Mouse (Mus musculus) forebrain, embryonic 11.5 days (tissue): ENCODE measurements around the gene Cyp3a25. TPM values are rescaled to one million over a fixed set of nuclear protein-coding genes. Genes with fewer than 3 reads are reported as not detected.
"Not testable (repeated sequence)": the region's sequence is repeated elsewhere in the genome, so short reads cannot be mapped to it uniquely, and the experiment has no call there.

Experiments used
- ATAC-seq: fragments of 200-750 bp; cut with Nextera tagmentation; replicated peaks from 2 replicates; pipeline ENCODE4 v1.8.0; 2017; ENCODE audit warnings: moderate TSS enrichment; ENCODE audit not compliant: low FRiP score
- DNase-seq: peaks from one replicate; pipeline ENCODE4 v3.0.0-alpha.2; 2017; ENCODE audit warnings: low spot score
- H3K27ac ChIP-seq: fragments of 300-500 bp; sonication (generic); 2 replicates; pipeline ENCODE4 v1.5.1; 2014; ENCODE audit warnings: low read depth, low read length
- H3K27me3 ChIP-seq: fragments of 300-500 bp; sonication (generic); 2 replicates; pipeline ENCODE4 v1.6.1; 2014; ENCODE audit warnings: mild to moderate bottlenecking, low read length, mixed read lengths; ENCODE audit not compliant: control insufficient read depth, insufficient read depth
- H3K36me3 ChIP-seq: fragments of 300-500 bp; sonication (generic); 2 replicates; pipeline ENCODE4 v1.6.1; 2014; ENCODE audit warnings: mild to moderate bottlenecking, low read length, moderate library complexity, mixed read lengths; ENCODE audit not compliant: control insufficient read depth, insufficient read depth
- H3K4me1 ChIP-seq: fragments of 300-500 bp; sonication (generic); replicated peaks from 2 replicates; pipeline ENCODE4 v1.6.1; 2014; ENCODE audit warnings: low read length, mixed read lengths; ENCODE audit not compliant: control insufficient read depth, insufficient read depth
- H3K4me2 ChIP-seq: fragments of 300-500 bp; sonication (generic); 2 replicates; pipeline ENCODE4 v1.6.1; 2014; ENCODE audit warnings: low read depth, mild to moderate bottlenecking, low read length, moderate library complexity, mixed read lengths; ENCODE audit not compliant: severe bottlenecking
- H3K4me3 ChIP-seq: fragments of 300-500 bp; sonication (generic); 2 replicates; pipeline ENCODE4 v1.5.1; 2014; ENCODE audit warnings: low read depth, low read length
- H3K9ac ChIP-seq: fragments of 300-500 bp; sonication (generic); 2 replicates; pipeline ENCODE4 v1.6.1; 2014; ENCODE audit warnings: low read length
- H3K9me3 ChIP-seq: fragments of 300-500 bp; sonication (generic); 2 replicates; pipeline ENCODE4 v1.6.1; 2016; ENCODE audit warnings: low read length, mixed read lengths; ENCODE audit not compliant: control insufficient read depth
- WGBS: fragments of 180-500 bp; shearing (Covaris S2); extraction: QIAGEN DNeasy Blood & Tissue Kit; methylation state at CpG from one replicate; pipeline ENCODE4 v1.1.7; 2014; 5-methylcytosine and 5-hydroxymethylcytosine counted together
- polyA plus RNA-seq: library from polyadenylated mRNA; unstranded; fragments of >200 nt; fragmentation: Nextera tagmentation; extraction: Ambion mirVana; gene quantifications from 2 replicates; pipeline ENCODE4 v1.2.1, GENCODE M21; 2014

Cyp3a25 gene
- not detected in 2 replicates for polyA plus RNA-seq

- not testable (repeated sequence) for H3K27me3 ChIP-seq, H3K9ac ChIP-seq, DNase-seq, H3K4me1 ChIP-seq, H3K36me3 ChIP-seq, H3K27ac ChIP-seq, H3K9me3 ChIP-seq, H3K4me2 ChIP-seq, H3K4me3 ChIP-seq, ATAC-seq
- WGBS, result 89% methylated on average over 1 of the region's 1 CpGs
Observed at GRCm38 (mm10) chr5:146009509-146009908, at the start of gene Cyp3a25. Gene Cyp3a25, minus strand, starts transcription at chr5:146009618.

GRCm38 (mm10) chr5:146021136-146021535 is 11.7 kb upstream of the Cyp3a25 start:
- WGBS, result 61% methylated on average over 4 of the region's 4 CpGs
- Histone ChIP-seq H3K4me3 (no peak overlapping the region), H3K4me2 (no peak overlapping the region), H3K9ac (no peak overlapping the region), H3K27ac (no peak overlapping the region), H3K27me3 (no peaks in the 10 kb centered on the region), H3K9me3 (peaks cover 9% of the 10 kb centered on the region; the same call in 1 of the 2 replicates), H3K4me1 (no peaks in the 10 kb centered on the region), H3K36me3 (no peaks in the 10 kb centered on the region)
- DNase-seq (no peak), ATAC-seq (no peak)

GRCm38 (mm10) chr5:146018275-146018674 is 8.9 kb upstream of the Cyp3a25 start:
- no peak overlapping the region for H3K4me3 ChIP-seq
- no peaks in the 10 kb centered on the region for H3K36me3 ChIP-seq
- ATAC-seq (no peak), DNase-seq (no peak)
- no peak overlapping the region for H3K4me2 ChIP-seq
- no peaks in the 10 kb centered on the region for H3K4me1 ChIP-seq
- H3K9me3 ChIP-seq, result peaks cover 17% of the 10 kb centered on the region
- no peak overlapping the region for H3K27ac ChIP-seq
- no peaks in the 10 kb centered on the region for H3K27me3 ChIP-seq
- WGBS, result 76% methylated on average over 5 of the region's 5 CpGs
- H3K9ac ChIP-seq, result no peak overlapping the region

- Histone ChIP-seq H3K36me3 (no peaks in the 10 kb centered on the region), H3K4me1 (no peaks in the 10 kb centered on the region), H3K4me2 (no peak overlapping the region), H3K27ac (no peak overlapping the region), H3K9me3 (peaks cover 8% of the 10 kb centered on the region), H3K9ac (no peak overlapping the region), H3K27me3 (no peaks in the 10 kb centered on the region), H3K4me3 (no peak overlapping the region)
- no peak for DNase-seq
- no peak for ATAC-seq
- 81% methylated on average over 1 of the region's 1 CpGs for WGBS
Observed at GRCm38 (mm10) chr5:146011251-146011650, 1.8 kb upstream of the Cyp3a25 start.

GRCm38 (mm10) chr5:145967080-145967479 is 42.3 kb downstream of the Cyp3a25 start:
- no peak overlapping the region for H3K9ac ChIP-seq
- ATAC-seq (no peak), DNase-seq (no peak)
- no peak overlapping the region for H3K27ac ChIP-seq
- H3K4me1 ChIP-seq, result no peaks in the 10 kb centered on the region
- no peak overlapping the region for H3K4me2 ChIP-seq
- H3K4me3 ChIP-seq, result no peak overlapping the region
- H3K9me3 ChIP-seq, result peaks cover 4% of the 10 kb centered on the region; the same call in 1 of the 2 replicates
- no peaks in the 10 kb centered on the region for H3K27me3 ChIP-seq
- H3K36me3 ChIP-seq, result no peaks in the 10 kb centered on the region

Other genes with a start within 250 kb of the Cyp3a25 start
- not detected in 2 replicates for gene Cyp3a44, start 203.7 kb downstream of the Cyp3a25 start, polyA plus RNA-seq
- not detected in 2 replicates for gene Cyp3a11, start 129.7 kb downstream of the Cyp3a25 start, polyA plus RNA-seq
- not detected in 2 replicates for gene Cyp3a59, start 69.6 kb upstream of the Cyp3a25 start, polyA plus RNA-seq
- not detected in 2 replicates for gene Gm5565, start 150.9 kb upstream of the Cyp3a25 start, polyA plus RNA-seq
- gene Gm6309, start 161.1 kb upstream of the Cyp3a25 start, polyA plus RNA-seq, result not detected in 2 replicates
- 0.33 TPM in 1 of 2 replicates, not detected in the other for gene 1700001J03Rik, start 175.7 kb upstream of the Cyp3a25 start, polyA plus RNA-seq
- gene Rnf6, start 211.9 kb upstream of the Cyp3a25 start, polyA plus RNA-seq, result 22.7 and 25.0 TPM in 2 replicates
- gene Cdk8, start 221.6 kb upstream of the Cyp3a25 start, polyA plus RNA-seq, result 41.5 and 43.5 TPM in 2 replicates